Comparison of ENCODE assay signal across 8 mouse cellular contexts in genomic region chr6:6216120-6216506, GRCm38 (mm10). TPM values are rescaled to one million over a fixed set of nuclear protein-coding genes. Genes with fewer than 3 reads are reported as not detected.
DNase-seq lines count a peak whose midpoint lies in the region; ATAC-seq and TF ChIP-seq lines count a peak whose summit lies in the region.

No protein-coding gene starts in this region.

- H3K4me2 ChIP-seq in liver, embryonic 13.5 days: peak overlapping the region; percentile 90

- peaks cover 38% of the 10 kb centered on the region for H3K4me1 ChIP-seq in heart, embryonic 10.5 days
- H3K4me1 ChIP-seq in thymus, adult 2 months (replicated peaks; ENCODE audit: control insufficient read depth, insufficient read depth, low read length): peaks cover 6% of the 10 kb centered on the region; the same call in 1 of the 2 replicates
- H3K4me1 ChIP-seq in liver, embryonic 13.5 days (replicated peaks): peaks cover 35% of the 10 kb centered on the region

- peak overlapping the region; percentile 95 for H3K27ac ChIP-seq in heart, embryonic 10.5 days
- no peak overlapping the region for H3K27ac ChIP-seq in thymus, adult 2 months (ENCODE audit: control insufficient read depth, insufficient read depth, low read length)
- H3K27ac ChIP-seq in liver, embryonic 13.5 days: peak overlapping the region; percentile 72; the same call in 1 of the 2 replicates

- no peaks in the 10 kb centered on the region for H3K36me3 ChIP-seq in heart, embryonic 10.5 days
- no peaks in the 10 kb centered on the region for H3K36me3 ChIP-seq in thymus, adult 2 months (ENCODE audit: control insufficient read depth, insufficient read depth, low read length)
- H3K36me3 ChIP-seq in liver, embryonic 13.5 days: 0 out of 2 replicates have a peak, but pooled peaks cover 1% of the 10 kb centered on the region

- no peak for DNase-seq in heart, embryonic 10.5 days (ENCODE audit: low spot score)
- no peak for DNase-seq in heart, adult 8-10 months (ENCODE audit: low spot score)
- no peak for DNase-seq in thymus, adult 2 months
- no peak for DNase-seq in thymus, postnatal 36 days
- no peak for DNase-seq in liver, embryonic 13.5 days
- no peak for DNase-seq in adipocyte (ENCODE audit: low spot score)
- DNase-seq in spleen, postnatal 36 days (ENCODE audit: low spot score in 2 of 2): no peak

- H3K9me3 ChIP-seq in heart, embryonic 10.5 days: no peaks in the 10 kb centered on the region
- H3K9me3 ChIP-seq in liver, embryonic 13.5 days (replicated peaks): no peaks in the 10 kb centered on the region

- peak overlapping the region; percentile 83 for H3K9ac ChIP-seq in liver, embryonic 13.5 days

- 42% methylated on average over 5 of the region's 5 CpGs for WGBS in heart, embryonic 10.5 days
- whole genome bisulfite sequencing in thymus, adult 2 months: 47% methylated on average over 5 of the region's 5 CpGs
- 44% methylated on average over 5 of the region's 5 CpGs for WGBS in liver, embryonic 13.5 days (ENCODE audit: insufficient replicate concordance)

- TF ChIP-seq CTCF in thymus, adult 2 months (IDR thresholded peaks at IDR 0.05; ENCODE audit: borderline replicate concordance, control insufficient read depth, extremely low read depth, insufficient read depth, low read length, poor library complexity): no peak

- TF ChIP-seq POLR2A in thymus, adult 2 months (IDR thresholded peaks at IDR 0.05; ENCODE audit: control insufficient read depth, extremely low read depth, insufficient read depth, low read length, poor library complexity): no peak

- ATAC-seq in liver, embryonic 13.5 days (ENCODE audit: low read depth): no peak
- ATAC-seq in activated CD4-positive, CD25-positive, alpha-beta regulatory T cell, adult 4 months: no peak

- H3K4me3 ChIP-seq in heart, embryonic 10.5 days: peak overlapping the region; percentile 85
- peak overlapping the region; percentile 68 for H3K4me3 ChIP-seq in thymus, adult 2 months (ENCODE audit: control insufficient read depth, insufficient read depth, low read length)
- H3K4me3 ChIP-seq in liver, embryonic 13.5 days (replicated peaks): peak overlapping the region; percentile 77

- peaks cover 4% of the 10 kb centered on the region; the same call in 1 of the 2 replicates for H3K27me3 ChIP-seq in heart, embryonic 10.5 days (ENCODE audit: insufficient read depth, poor library complexity, severe bottlenecking)
- no peaks in the 10 kb centered on the region for H3K27me3 ChIP-seq in thymus, adult 2 months (ENCODE audit: control insufficient read depth, insufficient read depth, low read length)
- no peaks in the 10 kb centered on the region for H3K27me3 ChIP-seq in liver, embryonic 13.5 days

RNA-seq across cellular contexts. Expression of gene Slc25a13, which starts 0.9 kb away (rescaled TPM):
- 61.4 and 78.4 TPM in 2 replicates for polyA plus RNA-seq in heart, embryonic 10.5 days (2016; fragmentation: Nextera tagmentation; extraction: Ambion mirVana)
- 100 to 1,000 TPM; 134 to 155 (median 137) TPM for total RNA-seq in heart, adult 8-10 months (2022)
- polyA plus RNA-seq in thymus, adult 2 months (2012; rRNA removed): 6.0 and 9.2 TPM in 2 replicates
- 30.1 and 40.9 TPM in 2 replicates for polyA plus RNA-seq in liver, embryonic 13.5 days (2015; fragmentation: Nextera tagmentation; extraction: Ambion mirVana)
- polyA plus RNA-seq in activated CD4-positive, CD25-positive, alpha-beta regulatory T cell, adult 4 months (2017; shearing (Covaris generic)): 10 to 100 TPM in 1 of 2 experiments, 1 to 10 TPM in 1; 6.4 to 14.0 TPM
